Mouse (Mus musculus): ENCODE results near the gene Cnn2. TPM values are rescaled to one million over a fixed set of nuclear protein-coding genes. Genes with fewer than 3 reads are reported as not detected.

Cnn2 gene
- polyA plus RNA-seq, 1 experiment = 72.8 TPM

GRCm38 (mm10) chr10:79997819-79998218 lies 9.4 kb downstream of the Cnn2 start:
- WGBS = 17% methylated on average over 15 of the region's 15 CpGs
- no peaks in the 10 kb centered on the region for H3K27me3 ChIP-seq (ENCODE audit: control insufficient read depth, insufficient read depth, low read length)
- peaks cover 7% of the 10 kb centered on the region; the same call in 1 of the 2 replicates for H3K36me3 ChIP-seq (ENCODE audit: control insufficient read depth, insufficient read depth, low read length)
- peaks cover 16% of the 10 kb centered on the region for H3K4me1 ChIP-seq (ENCODE audit: control insufficient read depth, insufficient read depth, insufficient read length, low read length)
- TF ChIP-seq POLR2A (IDR thresholded peaks at IDR 0.05; ENCODE audit: low read depth, low read length) = no peak
- no peak for TF ChIP-seq CTCF (IDR thresholded peaks at IDR 0.05; ENCODE audit: extremely low read depth, insufficient read length, insufficient replicate concordance, low read depth, low read length)
- peak overlapping the region; percentile 81 for H3K4me3 ChIP-seq (ENCODE audit: low read depth, low read length)
- no peak overlapping the region for H3K27ac ChIP-seq (ENCODE audit: insufficient read depth, low read depth, low read length)

- TF ChIP-seq CTCF (IDR thresholded peaks at IDR 0.05; ENCODE audit: extremely low read depth, insufficient read length, insufficient replicate concordance, low read depth, low read length) = no peak
- no peak for TF ChIP-seq POLR2A (IDR thresholded peaks at IDR 0.05; ENCODE audit: low read depth, low read length)
- no peaks in the 10 kb centered on the region for H3K27me3 ChIP-seq (ENCODE audit: control insufficient read depth, insufficient read depth, low read length)
- peaks cover 17% of the 10 kb centered on the region for H3K36me3 ChIP-seq (ENCODE audit: control insufficient read depth, insufficient read depth, low read length)
- H3K4me1 ChIP-seq (ENCODE audit: control insufficient read depth, insufficient read depth, insufficient read length, low read length) = peaks cover 18% of the 10 kb centered on the region
- 78% methylated on average over 9 of the region's 9 CpGs for WGBS
- H3K4me3 ChIP-seq (ENCODE audit: low read depth, low read length) = no peak overlapping the region
- H3K27ac ChIP-seq (ENCODE audit: insufficient read depth, low read depth, low read length) = no peak overlapping the region
Observed at GRCm38 (mm10) chr10:80001945-80002344, 13.6 kb downstream of the Cnn2 start.

GRCm38 (mm10) chr10:80002829-80003228 lies 14.4 kb downstream of the Cnn2 start:
- peaks cover 13% of the 10 kb centered on the region for H3K4me1 ChIP-seq (ENCODE audit: control insufficient read depth, insufficient read depth, insufficient read length, low read length)
- H3K36me3 ChIP-seq (ENCODE audit: control insufficient read depth, insufficient read depth, low read length) = peaks cover 23% of the 10 kb centered on the region
- H3K27ac ChIP-seq (ENCODE audit: insufficient read depth, low read depth, low read length) = no peak overlapping the region
- no peak overlapping the region for H3K4me3 ChIP-seq (ENCODE audit: low read depth, low read length)
- H3K27me3 ChIP-seq (ENCODE audit: control insufficient read depth, insufficient read depth, low read length) = no peaks in the 10 kb centered on the region
- TF ChIP-seq CTCF (IDR thresholded peaks at IDR 0.05; ENCODE audit: extremely low read depth, insufficient read length, insufficient replicate concordance, low read depth, low read length) = no peak
- no peak for TF ChIP-seq POLR2A (IDR thresholded peaks at IDR 0.05; ENCODE audit: low read depth, low read length)
- 78% methylated on average over 21 of the region's 21 CpGs for WGBS

DNA sequence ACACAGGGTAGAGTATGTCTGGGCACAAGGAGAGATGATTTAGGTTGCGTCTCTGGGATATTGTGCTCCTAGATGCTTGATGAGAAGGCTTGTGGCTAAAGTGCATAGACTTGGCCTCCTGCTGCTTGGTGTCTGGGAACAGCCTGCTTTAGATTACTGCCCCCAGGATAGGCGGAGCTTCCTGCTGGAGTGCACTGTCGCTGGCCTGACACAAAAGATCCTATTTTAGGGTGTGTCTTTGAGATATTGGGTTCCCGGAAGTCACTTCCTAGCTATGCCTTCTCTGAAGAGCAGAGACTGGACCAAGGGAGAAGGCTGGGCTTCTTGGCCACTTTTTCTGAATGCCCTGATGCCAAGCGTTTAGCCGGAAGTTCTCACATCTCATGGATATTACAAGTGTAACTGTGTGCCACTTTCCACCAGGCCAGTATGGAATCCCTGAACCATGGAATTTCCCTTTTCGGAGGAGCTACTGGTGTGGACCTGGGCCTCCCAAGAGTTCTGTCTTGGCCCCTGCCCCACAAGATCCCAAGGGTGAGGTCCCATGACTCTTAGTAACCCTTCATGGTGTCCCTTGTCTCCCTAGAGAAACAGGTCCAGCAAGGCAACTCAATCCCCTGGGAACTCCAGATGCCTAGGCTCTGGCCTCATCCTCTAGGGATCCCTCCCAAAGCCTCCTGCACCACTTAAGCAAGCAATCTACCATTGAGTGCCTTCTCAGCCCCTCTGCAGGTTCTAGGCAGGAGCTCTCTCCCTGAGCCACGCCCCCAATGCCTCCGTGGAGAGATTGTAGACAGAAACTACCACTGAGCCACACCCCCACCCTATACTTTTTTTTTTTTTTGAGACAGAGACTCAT lies 15.2 kb downstream of the Cnn2 start:
- WGBS = 45% methylated on average over 9 of the region's 9 CpGs
- TF ChIP-seq CTCF (IDR thresholded peaks at IDR 0.05; ENCODE audit: extremely low read depth, insufficient read length, insufficient replicate concordance, low read depth, low read length) = no peak
- no peak for TF ChIP-seq POLR2A (IDR thresholded peaks at IDR 0.05; ENCODE audit: low read depth, low read length)
- no peak overlapping the region for H3K4me3 ChIP-seq (ENCODE audit: low read depth, low read length)
- H3K27ac ChIP-seq (ENCODE audit: insufficient read depth, low read depth, low read length) = no peak overlapping the region
- H3K27me3 ChIP-seq (ENCODE audit: control insufficient read depth, insufficient read depth, low read length) = no peaks in the 10 kb centered on the region
- peaks cover 8% of the 10 kb centered on the region for H3K4me1 ChIP-seq (ENCODE audit: control insufficient read depth, insufficient read depth, insufficient read length, low read length)
- H3K36me3 ChIP-seq (ENCODE audit: control insufficient read depth, insufficient read depth, low read length) = peaks cover 27% of the 10 kb centered on the region

DNA sequence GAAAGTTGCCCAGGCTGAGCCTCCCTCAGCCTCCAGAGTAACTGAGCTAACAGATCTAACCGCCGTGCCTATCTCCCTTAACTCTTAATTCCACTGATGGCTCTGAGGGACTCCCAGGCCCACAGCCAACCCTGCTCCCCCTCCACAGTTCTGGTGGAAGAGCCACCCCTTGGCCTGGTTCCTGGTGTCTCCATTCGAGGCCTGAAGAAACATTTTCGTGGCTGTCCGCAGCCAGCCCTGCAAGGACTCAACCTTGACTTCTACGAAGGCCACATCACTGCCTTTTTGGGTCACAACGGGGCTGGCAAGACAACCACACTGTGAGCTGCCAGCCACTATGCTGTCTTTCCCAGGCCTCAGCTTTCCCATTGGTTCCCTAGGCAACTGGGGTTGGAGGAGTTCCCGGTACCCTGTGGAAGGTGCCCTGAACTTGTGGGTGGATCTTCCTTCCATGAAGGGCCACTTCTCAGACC lies 15.9 kb downstream of the Cnn2 start:
- TF ChIP-seq CTCF (IDR thresholded peaks at IDR 0.05; ENCODE audit: extremely low read depth, insufficient read length, insufficient replicate concordance, low read depth, low read length) (no peak), POLR2A (IDR thresholded peaks at IDR 0.05; ENCODE audit: low read depth, low read length) (no peak)
- Histone ChIP-seq H3K27me3 (ENCODE audit: control insufficient read depth, insufficient read depth, low read length) (no peaks in the 10 kb centered on the region), H3K36me3 (ENCODE audit: control insufficient read depth, insufficient read depth, low read length) (peaks cover 32% of the 10 kb centered on the region), H3K27ac (ENCODE audit: insufficient read depth, low read depth, low read length) (no peak overlapping the region), H3K4me1 (ENCODE audit: control insufficient read depth, insufficient read depth, insufficient read length, low read length) (peaks cover 8% of the 10 kb centered on the region), H3K4me3 (ENCODE audit: low read depth, low read length) (no peak overlapping the region)
- WGBS = 85% methylated on average over 8 of the region's 8 CpGs

DNA sequence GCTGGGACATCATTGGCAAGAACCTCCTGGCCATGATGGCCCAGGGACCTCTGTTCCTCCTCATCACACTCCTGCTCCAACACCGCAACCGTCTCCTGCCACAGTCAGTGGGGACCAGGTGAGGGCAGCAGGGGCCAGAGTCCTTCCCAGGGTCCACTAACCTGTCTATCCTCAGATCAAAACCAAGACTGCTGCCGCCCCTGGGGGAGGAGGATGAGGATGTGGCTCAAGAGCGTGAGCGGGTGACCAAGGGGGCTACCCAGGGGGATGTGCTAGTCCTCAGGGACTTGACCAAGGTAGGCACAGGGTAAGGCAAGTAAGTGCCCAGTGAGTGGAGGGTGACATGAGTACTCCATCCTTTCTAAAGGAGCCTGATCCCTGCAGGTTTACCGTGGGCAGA lies 23.4 kb downstream of the Cnn2 start:
- H3K27ac ChIP-seq (ENCODE audit: insufficient read depth, low read depth, low read length) = no peak overlapping the region
- TF ChIP-seq CTCF (IDR thresholded peaks at IDR 0.05; ENCODE audit: extremely low read depth, insufficient read length, insufficient replicate concordance, low read depth, low read length) (no peak), POLR2A (IDR thresholded peaks at IDR 0.05; ENCODE audit: low read depth, low read length) (no peak)
- H3K27me3 ChIP-seq (ENCODE audit: control insufficient read depth, insufficient read depth, low read length) = no peaks in the 10 kb centered on the region
- no peak overlapping the region for H3K4me3 ChIP-seq (ENCODE audit: low read depth, low read length)
- peaks cover 32% of the 10 kb centered on the region for H3K36me3 ChIP-seq (ENCODE audit: control insufficient read depth, insufficient read depth, low read length)
- 90% methylated on average over 6 of the region's 6 CpGs for WGBS
- peaks cover 12% of the 10 kb centered on the region for H3K4me1 ChIP-seq (ENCODE audit: control insufficient read depth, insufficient read depth, insufficient read length, low read length)

DNA sequence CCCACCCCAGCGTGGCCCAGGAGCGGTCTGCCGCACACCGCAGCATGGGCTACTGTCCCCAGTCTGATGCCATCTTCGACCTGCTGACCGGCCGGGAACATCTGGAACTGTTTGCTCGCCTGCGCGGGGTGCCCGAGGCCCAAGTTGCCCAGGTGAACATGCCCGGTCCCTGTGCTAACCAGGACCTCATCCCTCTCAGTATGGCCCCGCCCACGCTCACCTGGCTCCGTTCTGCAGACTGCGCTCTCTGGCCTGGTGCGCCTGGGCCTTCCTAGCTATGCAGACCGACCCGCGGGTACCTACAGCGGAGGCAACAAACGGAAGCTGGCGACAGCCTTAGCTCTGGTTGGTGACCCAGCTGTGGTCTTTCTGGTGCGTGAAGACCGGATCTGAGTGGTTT lies 25.2 kb downstream of the Cnn2 start:
- Histone ChIP-seq H3K36me3 (ENCODE audit: control insufficient read depth, insufficient read depth, low read length) (peaks cover 20% of the 10 kb centered on the region), H3K4me1 (ENCODE audit: control insufficient read depth, insufficient read depth, insufficient read length, low read length) (peaks cover 16% of the 10 kb centered on the region), H3K4me3 (ENCODE audit: low read depth, low read length) (no peak overlapping the region), H3K27ac (ENCODE audit: insufficient read depth, low read depth, low read length) (no peak overlapping the region), H3K27me3 (ENCODE audit: control insufficient read depth, insufficient read depth, low read length) (no peaks in the 10 kb centered on the region)
- TF ChIP-seq CTCF (IDR thresholded peaks at IDR 0.05; ENCODE audit: extremely low read depth, insufficient read length, insufficient replicate concordance, low read depth, low read length) = no peak
- TF ChIP-seq POLR2A (IDR thresholded peaks at IDR 0.05; ENCODE audit: low read depth, low read length) = no peak
- WGBS = 69% methylated on average over 25 of the region's 25 CpGs
